Comparison of ENCODE assay signal across 9 mouse cellular contexts in genomic region chr7:77132615-77133420, GRCm38 (mm10).
DNase-seq lines count a peak whose midpoint lies in the region; ATAC-seq and TF ChIP-seq lines count a peak whose summit lies in the region.
"Had no signal": no experiment of that assay in that cellular context is flagged by ENCODE, and none has a peak within 500 bp of the region (broad histone marks: within the 10 kb centered on the region; RNA-seq: fewer than 3 reads in every experiment).

No protein-coding gene starts in this region.

- no peak for TF ChIP-seq CTCF in forebrain, postnatal 0 days (IDR thresholded peaks at IDR 0.05; ENCODE audit: low read depth)

- H3K4me2 ChIP-seq in forebrain, embryonic 12.5 days, result no peak overlapping the region
- H3K4me2 ChIP-seq in midbrain, embryonic 11.5 days, result no peak overlapping the region
- no peak overlapping the region for H3K4me2 ChIP-seq in forebrain, postnatal 0 days (ENCODE audit: low read depth)

- H3K4me1 ChIP-seq in forebrain, embryonic 12.5 days, result peaks cover 10% of the 10 kb centered on the region; the same call in 1 of the 2 replicates
- peaks cover 9% of the 10 kb centered on the region for H3K4me1 ChIP-seq in forebrain, embryonic 10.5 days
- H3K4me1 ChIP-seq in midbrain, embryonic 11.5 days (ENCODE audit: control insufficient read depth, insufficient read depth, low read length), result no peaks in the 10 kb centered on the region; the same call in 1 of the 2 replicates
- H3K4me1 ChIP-seq in midbrain, embryonic 10.5 days, result peaks cover 9% of the 10 kb centered on the region; the same call in 1 of the 2 replicates
- H3K4me1 ChIP-seq in forebrain, postnatal 0 days (ENCODE audit: insufficient read depth), result no peaks in the 10 kb centered on the region

- no peak overlapping the region for H3K9ac ChIP-seq in forebrain, embryonic 12.5 days
- no peak overlapping the region for H3K9ac ChIP-seq in midbrain, embryonic 11.5 days (ENCODE audit: low read length)
- no peak overlapping the region for H3K9ac ChIP-seq in forebrain, postnatal 0 days

- H3K4me3 ChIP-seq in forebrain, embryonic 12.5 days (replicated peaks), result no peak overlapping the region
- H3K4me3 ChIP-seq in forebrain, embryonic 10.5 days, result no peak overlapping the region
- H3K4me3 ChIP-seq in midbrain, embryonic 11.5 days (ENCODE audit: low read depth, low read length), result no peak overlapping the region
- no peak overlapping the region for H3K4me3 ChIP-seq in midbrain, embryonic 10.5 days
- no peak overlapping the region for H3K4me3 ChIP-seq in forebrain, postnatal 0 days (ENCODE audit: low read depth, low read length)

- no peaks in the 10 kb centered on the region for H3K9me3 ChIP-seq in forebrain, embryonic 12.5 days
- no peaks in the 10 kb centered on the region for H3K9me3 ChIP-seq in forebrain, embryonic 10.5 days
- no peaks in the 10 kb centered on the region for H3K9me3 ChIP-seq in midbrain, embryonic 11.5 days (ENCODE audit: control insufficient read depth, low read length)
- no peaks in the 10 kb centered on the region for H3K9me3 ChIP-seq in midbrain, embryonic 10.5 days (replicated peaks)
- H3K9me3 ChIP-seq in forebrain, postnatal 0 days (ENCODE audit: low read length), result no peaks in the 10 kb centered on the region

- WGBS in forebrain, embryonic 12.5 days, result 63% methylated on average over 15 of the region's 15 CpGs
- 71% methylated on average over 15 of the region's 15 CpGs for WGBS in forebrain, embryonic 10.5 days
- 70% methylated on average over 15 of the region's 15 CpGs for WGBS in midbrain, embryonic 11.5 days
- 71% methylated on average over 15 of the region's 15 CpGs for WGBS in midbrain, embryonic 10.5 days
- WGBS in forebrain, postnatal 0 days, result 41% methylated on average over 15 of the region's 15 CpGs

- no peaks in the 10 kb centered on the region for H3K27me3 ChIP-seq in forebrain, embryonic 12.5 days
- H3K27me3 ChIP-seq in forebrain, embryonic 10.5 days (ENCODE audit: poor library complexity, severe bottlenecking), result no peaks in the 10 kb centered on the region
- no peaks in the 10 kb centered on the region for H3K27me3 ChIP-seq in midbrain, embryonic 11.5 days (ENCODE audit: control insufficient read depth, insufficient read depth, low read length)
- H3K27me3 ChIP-seq in midbrain, embryonic 10.5 days (ENCODE audit: low read depth, poor library complexity, severe bottlenecking), result no peaks in the 10 kb centered on the region
- H3K27me3 ChIP-seq in forebrain, postnatal 0 days (ENCODE audit: insufficient read depth, low read length), result no peaks in the 10 kb centered on the region
- H3K27me3 ChIP-seq: CH12.LX had no signal

- ATAC-seq in forebrain, embryonic 12.5 days (ENCODE audit: low FRiP score), result peak; percentile 58; the same call in 1 of the 2 replicates
- ATAC-seq in midbrain, embryonic 11.5 days (ENCODE audit: low FRiP score), result peak; percentile 48
- peak; percentile 94 for ATAC-seq in forebrain, postnatal 0 days
- peak; percentile 66 for ATAC-seq in monocyte, adult 5-6 weeks (replicated peaks; ENCODE audit: insufficient number of reproducible peaks, low FRiP score, low TSS enrichment, poor library complexity, severe bottlenecking)

- no peaks in the 10 kb centered on the region for H3K36me3 ChIP-seq in forebrain, embryonic 12.5 days (replicated peaks)
- no peaks in the 10 kb centered on the region for H3K36me3 ChIP-seq in forebrain, embryonic 10.5 days (replicated peaks)
- no peaks in the 10 kb centered on the region for H3K36me3 ChIP-seq in midbrain, embryonic 11.5 days (ENCODE audit: control insufficient read depth, insufficient read depth, low read length)
- no peaks in the 10 kb centered on the region for H3K36me3 ChIP-seq in midbrain, embryonic 10.5 days
- H3K36me3 ChIP-seq in forebrain, postnatal 0 days (ENCODE audit: insufficient read depth), result no peaks in the 10 kb centered on the region

- 0 out of 2 replicates have a peak overlapping the region, but pooled peaks have one; percentile 2 for H3K27ac ChIP-seq in forebrain, embryonic 12.5 days
- no peak overlapping the region for H3K27ac ChIP-seq in forebrain, embryonic 10.5 days
- H3K27ac ChIP-seq in midbrain, embryonic 11.5 days (ENCODE audit: low read depth, low read length), result no peak overlapping the region
- no peak overlapping the region for H3K27ac ChIP-seq in midbrain, embryonic 10.5 days (replicated peaks)
- no peak overlapping the region for H3K27ac ChIP-seq in forebrain, postnatal 0 days (ENCODE audit: low read depth, low read length)

- DNase-seq in forebrain, embryonic 10.5 days (ENCODE audit: extremely low spot score, low spot score), result no peak
- no peak for DNase-seq in midbrain, embryonic 11.5 days (ENCODE audit: low spot score, missing footprints)
- DNase-seq in midbrain, embryonic 10.5 days (ENCODE audit: low spot score), result no peak
- peak; percentile 52 for DNase-seq in forebrain, postnatal 0 days
- peak; percentile 42 to 75 for DNase-seq in layer of hippocampus, postnatal 14 days (ENCODE audit: low spot score in 2 of 2)
- DNase-seq in ovary, postnatal 36 days (ENCODE audit: low spot score), result no peak

Comparison
In these comparisons a context has a peak if more than half of its experiments do, and no peak if none do; other contexts are left out.
1. DNase-seq: peak in forebrain, postnatal 0 days (single experiment) and layer of hippocampus, postnatal 14 days (2 of 2); none in forebrain, embryonic 10.5 days (single experiment), midbrain, embryonic 11.5 days (single experiment), midbrain, embryonic 10.5 days (single experiment) and ovary, postnatal 36 days (single experiment).
2. Peak in every context shown above with its lines, with median percentiles within 50 percentile points of each other: ATAC-seq.